Mouse (Mus musculus): Measurements from ENCODE around the gene Nop53. TPM values are rescaled to one million over a fixed set of nuclear protein-coding genes. Genes with fewer than 3 reads are reported as not detected.

The Nop53 gene
- polyA plus RNA-seq, 1 experiment from 2014 or later: 212 TPM

DNA sequence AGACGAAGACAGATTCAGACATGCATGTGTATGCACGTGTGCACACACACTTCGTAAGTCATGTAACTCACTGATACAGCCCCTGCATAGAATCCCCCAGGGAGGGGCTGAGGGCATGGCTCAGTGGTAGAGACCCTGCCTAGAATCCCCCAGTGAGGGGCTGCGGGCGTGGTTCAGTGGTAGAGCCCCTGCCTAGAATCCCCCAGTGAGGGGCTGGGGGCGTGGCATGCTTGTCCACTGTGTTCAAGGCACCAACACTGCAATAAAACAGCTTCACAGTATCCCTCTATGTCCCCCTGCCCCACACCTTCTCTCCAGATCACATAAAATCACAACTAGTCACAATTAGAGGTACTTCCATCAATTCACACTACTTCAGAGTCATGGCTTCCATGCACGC, 15.9 kb upstream of the Nop53 start:
- H3K9me3 ChIP-seq (ENCODE audit: low read length): no peaks in the 10 kb centered on the region
- WGBS: 82% methylated on average over 7 of the region's 7 CpGs
- H3K36me3 ChIP-seq (ENCODE audit: insufficient read depth, low read length): peaks cover 13% of the 10 kb centered on the region
- H3K27ac ChIP-seq (ENCODE audit: low read length): peak overlapping the region; percentile 87
- no peak; the same call in 1 of the 2 replicates for ATAC-seq (ENCODE audit: low FRiP score, low TSS enrichment)
- H3K27me3 ChIP-seq (ENCODE audit: insufficient read depth, low read length): no peaks in the 10 kb centered on the region
- no peak overlapping the region for H3K4me3 ChIP-seq (ENCODE audit: low read length)
- H3K4me1 ChIP-seq (ENCODE audit: insufficient read depth, low read length): peaks cover 25% of the 10 kb centered on the region
- peak overlapping the region; percentile 30; the same call in 1 of the 2 replicates for H3K4me2 ChIP-seq (replicated peaks; ENCODE audit: low read depth, low read length)
- H3K9ac ChIP-seq (replicated peaks; ENCODE audit: low read length): no peak overlapping the region

GRCm38 (mm10) chr7:15961239-15961638, 15.4 kb upstream of the Nop53 start:
- Histone ChIP-seq H3K27me3 (ENCODE audit: insufficient read depth, low read length) (no peaks in the 10 kb centered on the region), H3K4me1 (ENCODE audit: insufficient read depth, low read length) (peaks cover 25% of the 10 kb centered on the region), H3K4me3 (ENCODE audit: low read length) (no peak overlapping the region), H3K9ac (replicated peaks; ENCODE audit: low read length) (no peak overlapping the region), H3K36me3 (ENCODE audit: insufficient read depth, low read length) (peaks cover 13% of the 10 kb centered on the region), H3K4me2 (replicated peaks; ENCODE audit: low read depth, low read length) (no peak overlapping the region), H3K27ac (ENCODE audit: low read length) (peak overlapping the region; percentile 12; the same call in 1 of the 2 replicates), H3K9me3 (ENCODE audit: low read length) (no peaks in the 10 kb centered on the region)
- 58% methylated on average over 4 of the region's 4 CpGs for WGBS
- ATAC-seq (ENCODE audit: low FRiP score, low TSS enrichment): no peak

GRCm38 (mm10) chr7:15960691-15961090, 14.8 kb upstream of the Nop53 start:
- Histone ChIP-seq H3K27ac (ENCODE audit: low read length) (peak overlapping the region; percentile 12; the same call in 1 of the 2 replicates), H3K4me3 (ENCODE audit: low read length) (no peak overlapping the region), H3K9me3 (ENCODE audit: low read length) (no peaks in the 10 kb centered on the region)

GRCm38 (mm10) chr7:15956143-15956542, 10.3 kb upstream of the Nop53 start:
- H3K4me2 ChIP-seq (replicated peaks; ENCODE audit: low read depth, low read length): no peak overlapping the region
- WGBS: 78% methylated on average over 5 of the region's 5 CpGs

More at GRCm38 (mm10) chr7:15960691-15961090, 14.8 kb upstream of the Nop53 start:
- peaks cover 29% of the 10 kb centered on the region for H3K4me1 ChIP-seq (ENCODE audit: insufficient read depth, low read length)
- peaks cover 13% of the 10 kb centered on the region for H3K36me3 ChIP-seq (ENCODE audit: insufficient read depth, low read length)
- no peak overlapping the region for H3K4me2 ChIP-seq (replicated peaks; ENCODE audit: low read depth, low read length)
- no peaks in the 10 kb centered on the region for H3K27me3 ChIP-seq (ENCODE audit: insufficient read depth, low read length)
- 0 out of 2 replicates have a peak, but pooled peaks have one; percentile 22 for ATAC-seq (ENCODE audit: low FRiP score, low TSS enrichment)
- WGBS: 40% methylated on average over 4 of the region's 4 CpGs
- H3K9ac ChIP-seq (replicated peaks; ENCODE audit: low read length): no peak overlapping the region

GRCm38 (mm10) chr7:15955509-15955908, 9.6 kb upstream of the Nop53 start:
- WGBS: 21% methylated on average over 7 of the region's 7 CpGs
- Histone ChIP-seq H3K27me3 (ENCODE audit: insufficient read depth, low read length) (no peaks in the 10 kb centered on the region), H3K36me3 (ENCODE audit: insufficient read depth, low read length) (peaks cover 29% of the 10 kb centered on the region), H3K9me3 (ENCODE audit: low read length) (peaks cover 4% of the 10 kb centered on the region; the same call in 1 of the 2 replicates), H3K9ac (replicated peaks; ENCODE audit: low read length) (peak overlapping the region; percentile 55), H3K27ac (ENCODE audit: low read length) (peak overlapping the region; percentile 66), H3K4me2 (replicated peaks; ENCODE audit: low read depth, low read length) (peak overlapping the region; percentile 57), H3K4me3 (ENCODE audit: low read length) (peak overlapping the region; percentile 42), H3K4me1 (ENCODE audit: insufficient read depth, low read length) (peaks cover 11% of the 10 kb centered on the region; the same call in 1 of the 2 replicates)
- ATAC-seq (ENCODE audit: low FRiP score, low TSS enrichment): peak; percentile 40

More at GRCm38 (mm10) chr7:15956143-15956542, 10.3 kb upstream of the Nop53 start:
- H3K9me3 ChIP-seq (ENCODE audit: low read length): peaks cover 4% of the 10 kb centered on the region; the same call in 1 of the 2 replicates
- ATAC-seq (ENCODE audit: low FRiP score, low TSS enrichment): no peak
- H3K27me3 ChIP-seq (ENCODE audit: insufficient read depth, low read length): no peaks in the 10 kb centered on the region
- no peak overlapping the region for H3K4me3 ChIP-seq (ENCODE audit: low read length)
- no peak overlapping the region for H3K9ac ChIP-seq (replicated peaks; ENCODE audit: low read length)
- peaks cover 26% of the 10 kb centered on the region for H3K36me3 ChIP-seq (ENCODE audit: insufficient read depth, low read length)
- peak overlapping the region; percentile 66 for H3K27ac ChIP-seq (ENCODE audit: low read length)
- peaks cover 11% of the 10 kb centered on the region; the same call in 1 of the 2 replicates for H3K4me1 ChIP-seq (ENCODE audit: insufficient read depth, low read length)

DNA sequence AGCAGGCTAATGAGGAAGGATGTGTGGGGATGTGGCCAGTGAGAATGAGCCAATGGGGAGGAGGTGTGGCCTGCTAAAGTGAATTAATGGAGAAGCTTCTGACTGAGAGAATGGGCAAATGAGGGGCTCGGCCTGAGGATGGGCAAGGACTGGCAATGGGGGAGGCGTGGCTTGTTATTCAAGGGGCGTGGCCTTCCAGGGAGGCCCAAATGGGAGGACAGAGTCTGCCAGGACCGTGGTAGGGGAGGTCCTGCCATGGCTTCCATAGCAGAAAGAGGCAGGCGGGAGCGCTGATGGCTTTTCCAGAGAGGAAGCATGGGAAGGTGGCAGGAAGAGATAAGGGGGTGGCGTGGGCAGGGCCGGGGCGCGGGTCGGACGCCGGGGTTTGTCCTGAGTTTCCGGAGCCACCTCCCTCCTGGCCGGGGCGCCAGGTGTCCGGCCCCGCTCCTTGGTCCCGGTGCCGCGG, 9.1 kb upstream of the Nop53 start:
- H3K27me3 ChIP-seq (ENCODE audit: insufficient read depth, low read length): no peaks in the 10 kb centered on the region
- H3K9me3 ChIP-seq (ENCODE audit: low read length): peaks cover 4% of the 10 kb centered on the region; the same call in 1 of the 2 replicates
- peak overlapping the region; percentile 42 for H3K4me3 ChIP-seq (ENCODE audit: low read length)
- peak overlapping the region; percentile 66 for H3K27ac ChIP-seq (ENCODE audit: low read length)
- H3K4me1 ChIP-seq (ENCODE audit: insufficient read depth, low read length): peaks cover 11% of the 10 kb centered on the region; the same call in 1 of the 2 replicates
- 4% methylated on average over 21 of the region's 21 CpGs for WGBS
- peaks cover 34% of the 10 kb centered on the region for H3K36me3 ChIP-seq (ENCODE audit: insufficient read depth, low read length)
- H3K4me2 ChIP-seq (replicated peaks; ENCODE audit: low read depth, low read length): peak overlapping the region; percentile 57
- H3K9ac ChIP-seq (replicated peaks; ENCODE audit: low read length): peak overlapping the region; percentile 55
- ATAC-seq (ENCODE audit: low FRiP score, low TSS enrichment): peak; percentile 77

DNA sequence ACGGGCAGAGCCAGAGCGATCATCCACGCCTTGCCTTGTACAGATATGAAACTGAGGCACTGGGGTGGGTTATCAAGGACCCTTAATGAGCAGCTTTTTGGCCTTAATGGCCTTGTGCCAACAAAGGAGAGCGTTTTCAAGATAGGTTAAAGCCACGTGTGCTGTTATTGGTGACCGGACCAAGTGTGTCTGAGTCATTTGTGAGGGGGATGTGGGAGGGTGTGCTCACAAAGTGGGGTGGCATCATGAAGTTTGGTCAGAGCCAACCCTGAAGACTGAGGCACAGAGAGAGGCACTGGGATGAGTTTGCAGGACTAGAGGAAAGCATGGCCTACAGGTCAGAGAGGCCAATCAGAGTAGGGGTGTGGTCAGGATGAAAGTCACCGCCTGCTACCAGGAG, 8.6 kb upstream of the Nop53 start:
- Histone ChIP-seq H3K9ac (replicated peaks; ENCODE audit: low read length) (no peak overlapping the region), H3K27me3 (ENCODE audit: insufficient read depth, low read length) (no peaks in the 10 kb centered on the region), H3K27ac (ENCODE audit: low read length) (peak overlapping the region; percentile 30; the same call in 1 of the 2 replicates), H3K4me1 (ENCODE audit: insufficient read depth, low read length) (peaks cover 11% of the 10 kb centered on the region; the same call in 1 of the 2 replicates), H3K9me3 (ENCODE audit: low read length) (peaks cover 4% of the 10 kb centered on the region; the same call in 1 of the 2 replicates), H3K4me3 (ENCODE audit: low read length) (no peak overlapping the region), H3K36me3 (ENCODE audit: insufficient read depth, low read length) (peaks cover 37% of the 10 kb centered on the region), H3K4me2 (replicated peaks; ENCODE audit: low read depth, low read length) (0 out of 2 replicates have a peak overlapping the region, but pooled peaks have one; percentile 57)
- 0 out of 2 replicates have a peak, but pooled peaks have one; percentile 5 for ATAC-seq (ENCODE audit: low FRiP score, low TSS enrichment)
- 90% methylated on average over 7 of the region's 7 CpGs for WGBS

- peaks cover 18% of the 10 kb centered on the region for H3K4me1 ChIP-seq (ENCODE audit: insufficient read depth, low read length)
- H3K27ac ChIP-seq (ENCODE audit: low read length): no peak overlapping the region
- no peak overlapping the region for H3K4me3 ChIP-seq (ENCODE audit: low read length)
- no peaks in the 10 kb centered on the region for H3K27me3 ChIP-seq (ENCODE audit: insufficient read depth, low read length)
- 90% methylated on average over 13 of the region's 13 CpGs for WGBS
- no peak for ATAC-seq (ENCODE audit: low FRiP score, low TSS enrichment)
- H3K4me2 ChIP-seq (replicated peaks; ENCODE audit: low read depth, low read length): no peak overlapping the region
- H3K36me3 ChIP-seq (ENCODE audit: insufficient read depth, low read length): peaks cover 38% of the 10 kb centered on the region
- H3K9ac ChIP-seq (replicated peaks; ENCODE audit: low read length): no peak overlapping the region
- peaks cover 4% of the 10 kb centered on the region; the same call in 1 of the 2 replicates for H3K9me3 ChIP-seq (ENCODE audit: low read length)
Observed at GRCm38 (mm10) chr7:15953307-15954074, 7.6 kb upstream of the Nop53 start.

DNA sequence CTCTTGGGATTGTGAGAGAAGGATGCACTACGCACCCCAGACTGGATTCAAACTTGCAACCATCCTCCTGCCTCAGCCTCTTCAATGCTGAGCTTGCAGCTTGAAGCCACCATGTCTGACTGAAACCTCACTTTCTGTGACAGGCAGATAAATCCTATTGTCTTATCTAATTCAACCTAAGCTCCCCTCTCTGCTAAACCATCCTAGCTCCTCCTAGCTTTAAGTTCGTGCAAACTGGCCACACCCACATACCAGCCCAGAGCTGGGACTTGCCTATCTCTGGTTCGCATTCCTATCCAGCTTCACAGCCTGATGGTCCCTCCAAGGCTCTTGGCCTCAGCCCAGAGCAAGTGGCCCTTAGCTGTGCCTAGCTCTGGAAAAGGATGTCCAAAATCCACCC, 6.5 kb upstream of the Nop53 start:
- no peak overlapping the region for H3K4me2 ChIP-seq (replicated peaks; ENCODE audit: low read depth, low read length)
- H3K9ac ChIP-seq (replicated peaks; ENCODE audit: low read length): no peak overlapping the region
- peaks cover 23% of the 10 kb centered on the region for H3K4me1 ChIP-seq (ENCODE audit: insufficient read depth, low read length)
- peaks cover 31% of the 10 kb centered on the region for H3K36me3 ChIP-seq (ENCODE audit: insufficient read depth, low read length)
- no peak overlapping the region for H3K4me3 ChIP-seq (ENCODE audit: low read length)
- no peak for ATAC-seq (ENCODE audit: low FRiP score, low TSS enrichment)
- no peak overlapping the region for H3K27ac ChIP-seq (ENCODE audit: low read length)
- WGBS: 72% methylated on average over 3 of the region's 3 CpGs
- H3K9me3 ChIP-seq (ENCODE audit: low read length): peaks cover 4% of the 10 kb centered on the region; the same call in 1 of the 2 replicates
- H3K27me3 ChIP-seq (ENCODE audit: insufficient read depth, low read length): no peaks in the 10 kb centered on the region
